Mouse (Mus musculus): Measurements from ENCODE around the gene Olfr1501. TPM values are rescaled to one million over a fixed set of nuclear protein-coding genes. Genes with fewer than 3 reads are reported as not detected.
"Not testable (repeated sequence)": the region's sequence is repeated elsewhere in the genome, so short reads cannot be mapped to it uniquely, and the experiment has no call there.

Gene Olfr1501
- polyA plus RNA-seq (2016; fragmentation: Nextera tagmentation; extraction: Ambion mirVana): not detected in 2 replicates

DNA sequence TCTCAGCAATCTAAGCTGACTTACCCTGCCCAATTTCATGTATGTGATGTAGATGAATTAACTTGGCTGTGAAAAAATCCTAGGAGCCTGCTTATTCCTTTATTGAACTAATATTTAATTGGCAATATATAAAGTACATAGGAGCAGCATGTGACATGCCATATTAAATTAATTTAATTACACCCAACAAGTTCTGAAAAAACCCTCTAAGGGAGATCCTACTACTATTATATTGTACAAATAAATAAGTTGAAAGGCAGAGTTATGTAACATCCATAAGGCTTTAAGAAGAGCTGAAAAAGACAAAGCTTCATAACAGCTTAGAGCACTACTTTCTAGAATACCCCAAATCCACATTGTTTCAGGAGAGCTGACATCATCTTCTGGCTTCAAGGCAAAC lies at the start of gene Olfr1501:
Gene Olfr1501, minus strand, starts transcription at position 101 of the 400 bp plus-strand sequence.
- not testable (repeated sequence) for H3K4me3 ChIP-seq; H3K36me3 ChIP-seq; H3K4me1 ChIP-seq; DNase-seq (ENCODE audit: low spot score); H3K27me3 ChIP-seq (ENCODE audit: low read depth, poor library complexity, severe bottlenecking); H3K9me3 ChIP-seq (replicated peaks); H3K27ac ChIP-seq (replicated peaks)

DNA sequence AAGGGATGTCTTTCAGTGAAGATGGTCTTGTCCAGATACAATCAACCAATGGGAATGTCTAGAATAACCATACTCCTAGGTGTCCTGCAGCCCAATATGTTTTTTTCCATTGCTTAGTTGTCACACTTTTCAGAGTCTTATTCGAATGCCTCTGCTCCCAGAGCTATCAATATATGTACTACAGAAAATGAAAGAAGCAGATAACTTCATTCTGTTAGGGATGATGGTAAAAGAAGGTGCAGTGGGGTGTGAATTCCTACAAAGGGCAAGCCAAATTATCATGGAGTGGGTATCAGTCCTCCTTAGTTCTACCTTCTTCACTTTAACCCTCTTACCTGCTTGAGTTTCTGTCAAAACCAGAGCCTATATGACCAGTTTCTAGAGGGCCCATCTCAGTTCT lies 47.3 kb upstream of the Olfr1501 start, which contains the start of gene Olfr1504:
Gene Olfr1504, minus strand, starts transcription at position 101 of the 400 bp plus-strand sequence.
- no peaks in the 10 kb centered on the region for H3K36me3 ChIP-seq
- WGBS: 80% methylated on average over 1 of the region's 1 CpGs
- no peak within 1 kb of the TSS for H3K4me3 ChIP-seq
- no peaks in the 10 kb centered on the region for H3K4me1 ChIP-seq
- DNase-seq (ENCODE audit: low spot score): no peak
- H3K27ac ChIP-seq (replicated peaks): no peak within 1 kb of the TSS
- no peaks in the 10 kb centered on the region for H3K27me3 ChIP-seq (ENCODE audit: low read depth, poor library complexity, severe bottlenecking)
- H3K9me3 ChIP-seq (replicated peaks): no peaks in the 10 kb centered on the region

DNA sequence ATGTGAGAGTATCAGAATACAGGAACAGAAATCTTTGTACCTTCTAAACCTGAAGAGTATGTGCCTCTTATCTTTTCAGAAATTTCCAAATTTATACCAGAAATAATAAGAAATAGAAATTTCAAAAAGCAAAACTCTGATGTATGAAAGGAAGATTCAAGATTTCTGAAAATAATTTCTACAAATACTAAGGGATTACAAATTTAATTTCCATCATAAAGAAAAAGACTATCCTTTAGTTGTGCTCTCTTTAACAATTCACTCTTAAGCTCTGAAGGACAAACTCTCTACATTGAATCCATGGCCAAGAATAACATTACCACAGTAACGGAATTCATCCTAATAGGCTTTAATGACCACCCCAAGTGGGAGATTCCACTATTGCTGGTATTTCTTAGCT lies 11.0 kb upstream of the Olfr1501 start, which contains the start of gene Olfr1502:
Gene Olfr1502, plus strand, starts transcription at position 301 of the 400 bp plus-strand sequence.
- 85% methylated on average over 1 of the region's 1 CpGs for WGBS
- Histone ChIP-seq H3K27ac (replicated peaks) (no peak within 1 kb of the TSS), H3K36me3 (no peaks in the 10 kb centered on the region), H3K4me3 (no peak within 1 kb of the TSS), H3K4me1 (no peaks in the 10 kb centered on the region), H3K9me3 (replicated peaks) (no peaks in the 10 kb centered on the region), H3K27me3 (ENCODE audit: low read depth, poor library complexity, severe bottlenecking) (no peaks in the 10 kb centered on the region)
- DNase-seq (ENCODE audit: low spot score): no peak

DNA sequence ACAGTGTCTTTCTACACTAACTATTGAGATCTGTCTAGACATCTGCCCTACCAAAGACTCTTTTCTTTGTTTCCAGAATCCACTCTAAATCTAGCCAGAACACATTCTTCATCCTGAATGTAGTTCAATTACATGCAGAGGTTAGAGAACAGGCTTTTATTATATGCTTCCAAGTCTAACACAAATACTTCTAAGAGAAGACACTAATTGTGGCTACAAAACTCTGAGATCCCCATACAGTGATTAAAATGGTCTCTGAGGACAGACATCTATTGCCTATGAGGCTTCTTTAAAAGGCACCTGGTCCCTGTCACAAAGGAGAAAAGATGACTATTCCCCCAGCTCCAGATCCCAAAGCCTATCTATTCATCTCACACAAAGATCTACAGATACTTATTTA lies 20.1 kb downstream of the Olfr1501 start, which contains the start of gene Olfr1500:
Gene Olfr1500, minus strand, starts transcription at position 101 of the 400 bp plus-strand sequence.
- no peak for DNase-seq (ENCODE audit: low spot score)
- Histone ChIP-seq H3K4me1 (no peaks in the 10 kb centered on the region), H3K9me3 (replicated peaks) (no peaks in the 10 kb centered on the region), H3K4me3 (no peak within 1 kb of the TSS), H3K27ac (replicated peaks) (no peak within 1 kb of the TSS), H3K36me3 (no peaks in the 10 kb centered on the region), H3K27me3 (ENCODE audit: low read depth, poor library complexity, severe bottlenecking) (no peaks in the 10 kb centered on the region)

DNA sequence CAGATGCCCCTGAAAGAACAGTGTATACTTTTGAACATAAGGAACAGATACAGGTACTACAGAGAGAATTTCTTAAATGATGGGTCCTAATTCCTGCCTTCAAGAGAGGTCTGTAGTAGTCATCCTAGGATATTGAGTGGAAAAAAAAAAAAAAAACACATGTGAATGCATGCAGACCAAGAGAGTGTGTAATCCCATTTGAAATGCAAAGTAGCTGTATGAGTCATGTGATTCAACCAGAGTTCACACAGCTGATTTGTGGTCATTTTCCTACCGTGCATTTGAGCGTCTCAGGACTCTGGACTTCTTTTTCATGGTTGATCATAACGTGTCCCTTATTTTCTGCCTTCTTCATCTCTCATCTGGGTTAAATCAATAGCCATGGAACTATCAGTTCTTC lies 22.0 kb downstream of the Olfr1501 start:
- WGBS: 84% methylated on average over 3 of the region's 3 CpGs
- Histone ChIP-seq H3K4me1 (no peaks in the 10 kb centered on the region), H3K27ac (replicated peaks) (no peak overlapping the region), H3K4me3 (no peak overlapping the region), H3K9me3 (replicated peaks) (no peaks in the 10 kb centered on the region), H3K36me3 (no peaks in the 10 kb centered on the region), H3K27me3 (ENCODE audit: low read depth, poor library complexity, severe bottlenecking) (no peaks in the 10 kb centered on the region)
- no peak for DNase-seq (ENCODE audit: low spot score)

DNA sequence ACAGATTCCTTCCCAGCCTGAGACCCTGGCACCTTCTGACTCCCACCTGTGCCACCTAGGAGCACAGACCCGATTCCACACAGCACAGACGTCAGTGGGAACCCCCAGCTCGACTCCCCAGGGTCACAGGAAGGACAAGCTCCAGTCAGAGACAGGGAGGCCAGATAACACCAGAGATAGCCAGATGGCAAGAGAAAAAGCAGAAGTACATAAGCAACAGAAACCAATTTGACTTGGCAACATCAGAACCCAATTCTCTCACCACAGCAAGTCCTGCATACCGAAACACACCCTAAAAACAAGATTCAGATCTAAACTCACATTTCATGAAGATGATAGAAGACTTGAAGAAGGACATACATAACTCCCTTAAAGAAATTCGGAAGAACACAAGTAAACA lies 29.6 kb downstream of the Olfr1501 start:
- Histone ChIP-seq H3K4me1 (no peaks in the 10 kb centered on the region), H3K27ac (replicated peaks) (no peak overlapping the region), H3K27me3 (ENCODE audit: low read depth, poor library complexity, severe bottlenecking) (no peaks in the 10 kb centered on the region), H3K4me3 (no peak overlapping the region), H3K9me3 (replicated peaks) (no peaks in the 10 kb centered on the region), H3K36me3 (no peaks in the 10 kb centered on the region)
- WGBS: 73% methylated on average over 5 of the region's 5 CpGs
- no peak for DNase-seq (ENCODE audit: low spot score)

DNA sequence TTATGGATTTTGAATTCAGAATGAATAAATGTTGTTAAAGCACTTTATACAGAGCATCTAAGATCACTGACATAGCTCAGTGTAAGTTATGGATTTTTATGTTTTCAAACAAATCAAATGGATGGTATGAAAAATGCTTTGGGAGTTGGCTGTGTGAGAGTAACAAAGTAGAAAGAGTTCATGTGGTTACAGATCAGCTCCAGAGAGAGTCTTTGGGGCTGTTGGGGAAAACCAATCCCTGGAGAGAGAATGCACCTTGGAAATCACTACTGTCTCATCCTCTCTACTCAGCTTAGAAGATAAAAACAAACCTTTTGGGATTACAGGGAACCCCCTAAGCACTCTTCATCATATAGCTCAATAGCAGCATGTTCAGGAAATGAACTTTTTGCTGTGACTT lies 31.1 kb downstream of the Olfr1501 start, which contains the start of gene Olfr1499:
Gene Olfr1499, minus strand, starts transcription at position 101 of the 400 bp plus-strand sequence.
- Histone ChIP-seq H3K4me3 (no peak within 1 kb of the TSS), H3K27ac (replicated peaks) (no peak within 1 kb of the TSS), H3K9me3 (replicated peaks) (no peaks in the 10 kb centered on the region), H3K36me3 (no peaks in the 10 kb centered on the region), H3K27me3 (ENCODE audit: low read depth, poor library complexity, severe bottlenecking) (no peaks in the 10 kb centered on the region), H3K4me1 (no peaks in the 10 kb centered on the region)
- DNase-seq (ENCODE audit: low spot score): no peak

DNA sequence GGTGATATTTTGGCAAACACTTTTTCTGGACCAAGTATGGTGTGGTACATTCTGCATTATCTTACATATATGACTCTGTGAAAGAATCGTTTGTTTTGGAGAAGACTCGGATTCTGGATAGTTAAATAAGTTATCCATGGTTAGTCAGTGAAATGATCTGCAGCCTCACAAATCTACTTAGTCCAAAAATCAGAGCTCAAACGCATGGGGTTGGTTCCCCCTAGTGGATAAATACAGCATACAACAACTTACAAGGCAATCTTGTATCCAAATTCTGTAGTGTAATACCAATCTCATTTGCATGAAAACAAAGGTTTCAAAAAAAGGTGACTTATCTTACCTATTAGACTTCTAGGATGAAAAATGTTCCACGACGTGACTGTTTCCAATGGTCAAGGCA lies 31.7 kb downstream of the Olfr1501 start:
- no peak for DNase-seq (ENCODE audit: low spot score)
- WGBS: 37% methylated on average over 5 of the region's 5 CpGs
- H3K4me1 ChIP-seq: no peaks in the 10 kb centered on the region
- no peaks in the 10 kb centered on the region for H3K36me3 ChIP-seq
- H3K27me3 ChIP-seq (ENCODE audit: low read depth, poor library complexity, severe bottlenecking): no peaks in the 10 kb centered on the region
- H3K4me3 ChIP-seq: no peak overlapping the region
- H3K27ac ChIP-seq (replicated peaks): no peak overlapping the region
- no peaks in the 10 kb centered on the region for H3K9me3 ChIP-seq (replicated peaks)

DNA sequence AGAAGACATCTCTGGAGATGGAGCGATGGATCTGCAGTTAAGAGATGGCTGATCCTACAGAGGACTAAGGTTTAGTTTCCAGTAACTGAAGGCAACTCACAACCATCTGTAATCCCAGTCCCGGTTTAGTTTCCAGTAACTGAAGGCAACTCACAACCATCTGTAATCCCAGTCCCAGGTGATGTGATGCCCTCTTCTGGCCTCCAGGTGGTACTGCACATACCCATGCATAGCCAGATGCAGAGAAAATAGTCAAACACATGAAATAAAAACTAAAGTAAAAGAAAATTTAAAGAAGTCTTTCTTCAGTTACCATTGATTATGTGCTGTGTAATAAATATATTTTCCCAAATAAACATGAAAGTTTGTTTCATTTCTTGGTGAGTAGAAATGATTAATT lies 37.7 kb downstream of the Olfr1501 start:
- Histone ChIP-seq H3K36me3 (no peaks in the 10 kb centered on the region), H3K9me3 (replicated peaks) (no peaks in the 10 kb centered on the region), H3K4me1 (no peaks in the 10 kb centered on the region), H3K27me3 (ENCODE audit: low read depth, poor library complexity, severe bottlenecking) (no peaks in the 10 kb centered on the region), H3K4me3 (no peak overlapping the region), H3K27ac (replicated peaks) (no peak overlapping the region)
- 65% methylated on average over 2 of the region's 2 CpGs for whole genome bisulfite sequencing
- no peak for DNase-seq (ENCODE audit: low spot score)

DNA sequence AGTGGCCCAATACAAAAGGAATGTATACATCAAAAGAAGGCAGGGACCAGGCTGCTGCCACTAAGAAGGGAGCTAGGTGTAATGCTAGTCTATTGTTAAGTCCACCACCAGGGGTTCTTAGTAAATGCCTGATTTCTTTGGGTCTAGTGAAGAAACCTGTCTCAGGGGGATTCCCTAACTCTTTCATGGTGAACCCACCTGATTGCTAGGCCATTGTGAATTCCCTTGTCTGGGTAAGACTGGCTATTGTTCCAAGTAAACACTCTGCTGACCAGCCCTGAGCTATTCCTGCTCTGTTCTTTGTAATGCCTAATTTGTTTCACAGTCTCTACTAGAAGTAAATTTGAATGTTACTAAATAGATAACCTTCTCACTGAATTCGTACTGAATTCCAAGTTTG lies 45.0 kb downstream of the Olfr1501 start:
- not testable (repeated sequence) for H3K36me3 ChIP-seq; H3K27ac ChIP-seq (replicated peaks); DNase-seq (ENCODE audit: low spot score); H3K4me3 ChIP-seq; H3K27me3 ChIP-seq (ENCODE audit: low read depth, poor library complexity, severe bottlenecking); H3K4me1 ChIP-seq; H3K9me3 ChIP-seq (replicated peaks)
- WGBS: 76% methylated on average over 1 of the region's 1 CpGs

DNA sequence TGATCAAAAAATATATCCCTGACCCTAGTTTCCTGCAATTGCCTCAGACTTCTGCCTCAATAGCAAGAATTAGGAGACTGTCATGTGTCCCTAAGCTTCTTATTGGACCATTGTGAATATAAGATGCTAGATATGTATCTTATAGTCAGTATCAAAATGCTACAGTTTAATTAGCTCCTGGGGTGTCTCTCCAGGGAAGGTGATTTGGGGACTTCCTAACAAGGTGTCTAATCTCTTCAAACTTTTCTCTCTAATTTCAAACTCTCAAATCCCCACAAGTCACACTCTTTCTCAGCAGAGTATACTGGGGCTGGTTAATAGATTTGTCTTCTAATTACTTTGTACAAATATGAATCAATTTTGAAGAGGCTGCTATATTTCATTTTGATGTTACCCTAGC lies 52.4 kb downstream of the Olfr1501 start, which contains the start of gene Olfr1497:
Gene Olfr1497, minus strand, starts transcription at position 101 of the 400 bp plus-strand sequence.
- no peak within 1 kb of the TSS for H3K27ac ChIP-seq (replicated peaks)
- no peaks in the 10 kb centered on the region for H3K36me3 ChIP-seq
- no peaks in the 10 kb centered on the region for H3K4me1 ChIP-seq
- DNase-seq (ENCODE audit: low spot score): no peak
- no peak within 1 kb of the TSS for H3K4me3 ChIP-seq
- H3K9me3 ChIP-seq (replicated peaks): no peaks in the 10 kb centered on the region
- H3K27me3 ChIP-seq (ENCODE audit: low read depth, poor library complexity, severe bottlenecking): no peaks in the 10 kb centered on the region

Other genes starting within 250 kb of the Olfr1501 start
- not detected in 2 replicates for gene Olfr1487, start 233.3 kb downstream of the Olfr1501 start, polyA plus RNA-seq (2016; fragmentation: Nextera tagmentation; extraction: Ambion mirVana)
- not detected in 2 replicates for gene Olfr1489, start 219.1 kb downstream of the Olfr1501 start, polyA plus RNA-seq (2016; fragmentation: Nextera tagmentation; extraction: Ambion mirVana)
- gene Olfr1490, start 199.6 kb downstream of the Olfr1501 start, polyA plus RNA-seq (2016; fragmentation: Nextera tagmentation; extraction: Ambion mirVana): not detected in 2 replicates
- gene Olfr1491, start 153.4 kb downstream of the Olfr1501 start, polyA plus RNA-seq (2016; fragmentation: Nextera tagmentation; extraction: Ambion mirVana): not detected in 2 replicates
- not detected in 2 replicates for gene Olfr1493-ps1, start 127.4 kb downstream of the Olfr1501 start, polyA plus RNA-seq (2016; fragmentation: Nextera tagmentation; extraction: Ambion mirVana)
- not detected in 2 replicates for gene Olfr1494, start 111.0 kb downstream of the Olfr1501 start, polyA plus RNA-seq (2016; fragmentation: Nextera tagmentation; extraction: Ambion mirVana)
- not detected in 2 replicates for gene Olfr1495, start 86.1 kb downstream of the Olfr1501 start, polyA plus RNA-seq (2016; fragmentation: Nextera tagmentation; extraction: Ambion mirVana)
- not detected in 2 replicates for gene Olfr1496, start 72.8 kb downstream of the Olfr1501 start, polyA plus RNA-seq (2016; fragmentation: Nextera tagmentation; extraction: Ambion mirVana)
- not detected in 2 replicates for gene Olfr1497, start 52.5 kb downstream of the Olfr1501 start, polyA plus RNA-seq (2016; fragmentation: Nextera tagmentation; extraction: Ambion mirVana)
- gene Olfr1499, start 31.2 kb downstream of the Olfr1501 start, polyA plus RNA-seq (2016; fragmentation: Nextera tagmentation; extraction: Ambion mirVana): not detected in 2 replicates
- not detected in 2 replicates for gene Olfr1500, start 20.2 kb downstream of the Olfr1501 start, polyA plus RNA-seq (2016; fragmentation: Nextera tagmentation; extraction: Ambion mirVana)
- not detected in 2 replicates for gene Olfr1502, start 11.1 kb upstream of the Olfr1501 start, polyA plus RNA-seq (2016; fragmentation: Nextera tagmentation; extraction: Ambion mirVana)
- gene Olfr1504, start 47.2 kb upstream of the Olfr1501 start, polyA plus RNA-seq (2016; fragmentation: Nextera tagmentation; extraction: Ambion mirVana): not detected in 2 replicates
- gene Olfr1505, start 62.8 kb upstream of the Olfr1501 start, polyA plus RNA-seq (2016; fragmentation: Nextera tagmentation; extraction: Ambion mirVana): not detected in 2 replicates

Measured in midbrain, embryonic 10.5 days (tissue).